Mouse (Mus musculus): Measurements from ENCODE around the gene Plekhj1. TPM values are rescaled to one million over a fixed set of nuclear protein-coding genes. Genes with fewer than 3 reads are reported as not detected.

The Plekhj1 gene
- polyA plus RNA-seq, 1 experiment, result 59.5 TPM

DNA sequence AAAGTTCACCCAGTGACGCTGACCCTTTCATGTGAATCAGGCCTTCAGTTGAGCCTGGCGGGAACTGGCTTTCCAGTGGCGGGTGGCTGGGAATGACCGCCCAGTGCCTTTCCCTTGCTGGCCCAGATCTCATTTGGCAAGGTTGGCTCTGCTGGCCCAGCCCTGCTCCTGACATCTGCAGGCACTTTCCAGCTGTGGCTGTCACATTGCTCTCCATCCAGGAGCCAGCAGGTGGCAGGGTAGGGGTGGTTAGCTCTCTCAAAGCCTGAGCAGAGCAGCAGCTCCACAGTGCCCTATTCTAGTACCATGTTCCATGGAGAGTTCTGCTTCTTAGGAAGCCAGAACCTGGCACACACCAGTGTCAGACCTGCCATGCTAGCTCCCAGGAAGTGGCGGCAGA, 40.7 kb downstream of the Plekhj1 start:
- Histone ChIP-seq H3K4me1 (ENCODE audit: control insufficient read depth, insufficient read depth, low read length) (peaks cover 30% of the 10 kb centered on the region), H3K27ac (ENCODE audit: insufficient read depth, low read length) (peak overlapping the region; percentile 36), H3K4me3 (ENCODE audit: insufficient read depth, low read length) (peak overlapping the region; percentile 93; the same call in 1 of the 2 replicates)
- TF ChIP-seq CTCF (IDR thresholded peaks at IDR 0.05; ENCODE audit: extremely low read depth, insufficient read depth, low read length) (peak; percentile 50), POLR2A (IDR thresholded peaks at IDR 0.05; ENCODE audit: extremely low read depth, insufficient read depth, low read length) (no peak)

GRCm38 (mm10) chr10:80756967-80757366, 41.5 kb downstream of the Plekhj1 start:
- H3K4me3 ChIP-seq (ENCODE audit: insufficient read depth, low read length), result peak overlapping the region; percentile 93; the same call in 1 of the 2 replicates

GRCm38 (mm10) chr10:80756509-80756908, 41.9 kb downstream of the Plekhj1 start:
- H3K4me3 ChIP-seq (ENCODE audit: insufficient read depth, low read length), result peak overlapping the region; percentile 93
- TF ChIP-seq CTCF (IDR thresholded peaks at IDR 0.05; ENCODE audit: extremely low read depth, insufficient read depth, low read length), result no peak
- TF ChIP-seq POLR2A (IDR thresholded peaks at IDR 0.05; ENCODE audit: extremely low read depth, insufficient read depth, low read length), result no peak
- H3K4me1 ChIP-seq (ENCODE audit: control insufficient read depth, insufficient read depth, low read length), result peaks cover 30% of the 10 kb centered on the region
- no peak overlapping the region for H3K27ac ChIP-seq (ENCODE audit: insufficient read depth, low read length)

More at GRCm38 (mm10) chr10:80756967-80757366, 41.5 kb downstream of the Plekhj1 start:
- no peak for TF ChIP-seq POLR2A (IDR thresholded peaks at IDR 0.05; ENCODE audit: extremely low read depth, insufficient read depth, low read length)
- Histone ChIP-seq H3K4me1 (ENCODE audit: control insufficient read depth, insufficient read depth, low read length) (peaks cover 30% of the 10 kb centered on the region), H3K27ac (ENCODE audit: insufficient read depth, low read length) (peak overlapping the region; percentile 36; the same call in 1 of the 2 replicates)

DNA sequence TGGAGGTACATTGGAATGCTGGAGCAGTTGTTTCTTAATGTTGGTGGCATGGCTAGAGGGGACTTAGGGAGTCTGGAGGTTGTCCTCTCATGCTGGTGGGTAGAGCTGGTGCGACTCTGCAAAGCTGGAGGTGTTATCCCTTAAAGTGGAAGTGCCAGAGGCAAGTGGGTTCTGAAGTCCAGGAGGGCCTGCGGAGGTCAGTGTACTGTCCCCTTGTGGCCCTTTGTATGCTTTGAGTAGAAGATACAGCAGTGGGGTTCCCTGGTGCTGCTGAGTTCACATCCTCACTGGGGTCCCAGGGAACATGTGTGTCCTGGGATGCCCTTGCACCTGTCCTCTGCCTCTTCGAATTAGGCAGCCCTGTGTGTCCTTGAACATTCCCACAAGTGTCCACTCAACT, 42.3 kb downstream of the Plekhj1 start:
- peaks cover 29% of the 10 kb centered on the region for H3K4me1 ChIP-seq (ENCODE audit: control insufficient read depth, insufficient read depth, low read length)
- H3K4me3 ChIP-seq (ENCODE audit: insufficient read depth, low read length), result peak overlapping the region; percentile 93
- TF ChIP-seq CTCF (IDR thresholded peaks at IDR 0.05; ENCODE audit: extremely low read depth, insufficient read depth, low read length) (no peak), POLR2A (IDR thresholded peaks at IDR 0.05; ENCODE audit: extremely low read depth, insufficient read depth, low read length) (no peak)
- H3K27ac ChIP-seq (ENCODE audit: insufficient read depth, low read length), result no peak overlapping the region

GRCm38 (mm10) chr10:80755291-80756015, 43.0 kb downstream of the Plekhj1 start:
- TF ChIP-seq CTCF (IDR thresholded peaks at IDR 0.05; ENCODE audit: extremely low read depth, insufficient read depth, low read length), result no peak
- no peak for TF ChIP-seq POLR2A (IDR thresholded peaks at IDR 0.05; ENCODE audit: extremely low read depth, insufficient read depth, low read length)
- Histone ChIP-seq H3K4me3 (ENCODE audit: insufficient read depth, low read length) (peak overlapping the region; percentile 93), H3K4me1 (ENCODE audit: control insufficient read depth, insufficient read depth, low read length) (peaks cover 28% of the 10 kb centered on the region), H3K27ac (ENCODE audit: insufficient read depth, low read length) (peak overlapping the region; percentile 92)

GRCm38 (mm10) chr10:80754594-80755290, 43.7 kb downstream of the Plekhj1 start, which contains the start of gene Dot1l:
Dot1l (plus strand) TSS chr10:80755206.
- Histone ChIP-seq H3K4me1 (ENCODE audit: control insufficient read depth, insufficient read depth, low read length) (peaks cover 28% of the 10 kb centered on the region), H3K27ac (ENCODE audit: insufficient read depth, low read length) (peak within 1 kb of the TSS; percentile 92), H3K4me3 (ENCODE audit: insufficient read depth, low read length) (peak within 1 kb of the TSS; percentile 93)
- TF ChIP-seq CTCF (IDR thresholded peaks at IDR 0.05; ENCODE audit: extremely low read depth, insufficient read depth, low read length) (no peak), POLR2A (IDR thresholded peaks at IDR 0.05; ENCODE audit: extremely low read depth, insufficient read depth, low read length) (peak; percentile 45; the same call in 1 of the 2 replicates)

GRCm38 (mm10) chr10:80752079-80752625, 46.3 kb downstream of the Plekhj1 start:
- Histone ChIP-seq H3K4me1 (ENCODE audit: control insufficient read depth, insufficient read depth, low read length) (peaks cover 11% of the 10 kb centered on the region), H3K4me3 (ENCODE audit: insufficient read depth, low read length) (no peak overlapping the region), H3K27ac (ENCODE audit: insufficient read depth, low read length) (peak overlapping the region; percentile 44)
- TF ChIP-seq CTCF (IDR thresholded peaks at IDR 0.05; ENCODE audit: extremely low read depth, insufficient read depth, low read length), result no peak
- TF ChIP-seq POLR2A (IDR thresholded peaks at IDR 0.05; ENCODE audit: extremely low read depth, insufficient read depth, low read length), result no peak

GRCm38 (mm10) chr10:80751188-80751832, 47.1 kb downstream of the Plekhj1 start:
- Histone ChIP-seq H3K4me1 (ENCODE audit: control insufficient read depth, insufficient read depth, low read length) (peaks cover 4% of the 10 kb centered on the region; the same call in 1 of the 2 replicates), H3K4me3 (ENCODE audit: insufficient read depth, low read length) (no peak overlapping the region), H3K27ac (ENCODE audit: insufficient read depth, low read length) (peak overlapping the region; percentile 31)
- TF ChIP-seq POLR2A (IDR thresholded peaks at IDR 0.05; ENCODE audit: extremely low read depth, insufficient read depth, low read length) (no peak), CTCF (IDR thresholded peaks at IDR 0.05; ENCODE audit: extremely low read depth, insufficient read depth, low read length) (peak; percentile 43; the same call in 1 of the 2 replicates)

DNA sequence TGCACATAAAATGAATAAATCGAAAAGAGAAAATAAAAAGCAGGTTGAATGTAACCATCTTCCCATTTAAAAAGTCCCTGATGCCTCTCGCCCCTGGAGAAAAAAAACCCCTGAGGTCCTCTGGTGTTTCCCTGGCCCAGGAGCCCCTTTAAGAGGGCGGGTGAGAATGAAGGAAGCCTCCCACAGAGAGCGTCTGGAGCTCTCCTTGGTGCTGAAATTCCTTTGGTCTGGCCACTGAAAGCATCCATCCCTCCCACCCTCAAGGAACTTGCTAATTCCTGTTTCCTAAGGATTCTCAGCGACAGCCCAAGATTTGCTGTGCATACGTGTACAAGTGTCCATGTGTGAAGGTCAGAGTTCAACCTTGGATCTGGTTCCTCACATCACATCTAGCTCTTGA, 49.8 kb downstream of the Plekhj1 start:
- Histone ChIP-seq H3K27ac (ENCODE audit: insufficient read depth, low read length) (no peak overlapping the region), H3K4me3 (ENCODE audit: insufficient read depth, low read length) (no peak overlapping the region), H3K4me1 (ENCODE audit: control insufficient read depth, insufficient read depth, low read length) (peaks cover 1% of the 10 kb centered on the region; the same call in 1 of the 2 replicates)
- TF ChIP-seq POLR2A (IDR thresholded peaks at IDR 0.05; ENCODE audit: extremely low read depth, insufficient read depth, low read length) (no peak), CTCF (IDR thresholded peaks at IDR 0.05; ENCODE audit: extremely low read depth, insufficient read depth, low read length) (no peak)
